Mouse (Mus musculus): ENCODE results near the gene Il34.

- no peak for TF ChIP-seq CTCF (IDR thresholded peaks at IDR 0.05; ENCODE audit: control insufficient read depth, insufficient read depth, insufficient read length)
- TF ChIP-seq MYOD1 (IDR thresholded peaks at IDR 0.05; ENCODE audit: control insufficient read depth, insufficient read length, low read depth) = no peak
- TF ChIP-seq USF1 (IDR thresholded peaks at IDR 0.05; ENCODE audit: low read depth) = no peak
- TF ChIP-seq MYOG (IDR thresholded peaks at IDR 0.05; ENCODE audit: control insufficient read depth, extremely low read depth, insufficient read length) = no peak
- no peak for TF ChIP-seq MAX (IDR thresholded peaks at IDR 0.05)
- TF ChIP-seq CEBPB (IDR thresholded peaks at IDR 0.05; ENCODE audit: low read depth) = no peak
- no peak for TF ChIP-seq FOSL1 (IDR thresholded peaks at IDR 0.05; ENCODE audit: insufficient read depth, low read length, poor library complexity, severe bottlenecking)
These were observed 87.3 kb downstream of the Il34 start for GRCm38 (mm10) chr8:110718209-110718968.
